Mouse (Mus musculus) bone marrow macrophage, adult 2 months (primary cell): Measurements from ENCODE around the gene Gm20388.

ENCODE experiments used
- CTCF ChIP-seq: IDR thresholded peaks from 2 replicates; pipeline ENCODE4 v1.5.1; 2012; ENCODE audit warnings: low read depth, mild to moderate bottlenecking, low read length, moderate library complexity
- POLR2A ChIP-seq: IDR thresholded peaks from 2 replicates; pipeline ENCODE4 v1.6.1; 2012; ENCODE audit warnings: mild to moderate bottlenecking, low read depth, low read length, borderline replicate concordance

DNA sequence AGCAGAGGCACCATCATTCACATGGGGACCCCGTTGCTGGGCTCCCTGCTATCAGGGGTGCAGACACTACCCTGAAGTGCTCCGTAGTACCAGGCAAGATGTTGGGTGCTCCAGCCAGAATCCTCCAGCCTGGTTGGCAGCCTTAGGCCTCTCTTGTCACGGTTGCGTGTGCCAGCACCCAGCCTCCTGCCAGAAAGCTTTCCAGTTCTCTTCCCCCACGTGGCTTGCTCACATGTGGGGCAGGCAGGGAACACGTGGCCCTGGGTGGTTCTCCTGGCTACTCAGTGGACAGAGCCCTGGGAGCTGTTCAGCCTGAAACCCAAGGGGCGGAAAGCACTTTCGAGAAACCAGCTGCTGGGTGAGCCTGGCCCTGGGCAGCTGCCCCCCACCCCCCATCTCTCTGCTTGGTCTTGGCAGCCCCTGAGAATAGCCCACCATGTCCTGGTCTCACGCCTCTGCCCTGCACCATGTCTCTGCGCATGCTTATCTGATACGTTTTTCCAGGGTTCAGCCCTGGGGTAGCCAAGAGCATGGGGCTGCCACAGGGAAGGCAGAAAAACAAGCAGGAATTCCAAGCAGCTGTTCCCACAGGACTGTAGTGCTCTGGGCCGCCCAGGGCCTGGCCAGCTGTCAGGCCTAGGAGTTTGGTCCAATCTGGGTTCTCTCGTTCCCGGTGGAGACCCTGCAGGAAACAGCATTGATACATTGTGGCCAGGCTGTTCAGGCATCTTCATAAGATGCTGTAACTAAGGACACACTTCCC is 135.8 kb downstream of the Gm20388 start:
- no peak for TF ChIP-seq POLR2A
- TF ChIP-seq CTCF, result no peak
